Mouse (Mus musculus) megakaryocyte-erythroid progenitor cell, adult 5-6 weeks (primary cell): ENCODE data around the gene Fcrl6. TPM values are rescaled to one million over a fixed set of nuclear protein-coding genes. Genes with fewer than 3 reads are reported as not detected.

Experiments used
- ATAC-seq: replicated peaks from 2 replicates; pipeline ENCODE4 v1.8.0; 2016; ENCODE audit warnings: mild to moderate bottlenecking, inconsistent platforms; ENCODE audit not compliant: severe bottlenecking, poor library complexity, low FRiP score, low TSS enrichment
- total RNA-seq, 2 experiments: library from RNA; stranded (forward) in 1 of 2; stranded (reverse) in 1 of 2; fragments of 200-1000, 215-1000 nt in 1 of 2; fragments of >200 nt in 1 of 2; fragmentation: Nextera tagmentation in 1 of 2; gene quantifications; 2 replicates each; pipeline ENCODE4 v1.2.3; 2014 to 2017

The Fcrl6 gene
- total RNA-seq, 2 experiments from 2014 or later: not detected

DNA sequence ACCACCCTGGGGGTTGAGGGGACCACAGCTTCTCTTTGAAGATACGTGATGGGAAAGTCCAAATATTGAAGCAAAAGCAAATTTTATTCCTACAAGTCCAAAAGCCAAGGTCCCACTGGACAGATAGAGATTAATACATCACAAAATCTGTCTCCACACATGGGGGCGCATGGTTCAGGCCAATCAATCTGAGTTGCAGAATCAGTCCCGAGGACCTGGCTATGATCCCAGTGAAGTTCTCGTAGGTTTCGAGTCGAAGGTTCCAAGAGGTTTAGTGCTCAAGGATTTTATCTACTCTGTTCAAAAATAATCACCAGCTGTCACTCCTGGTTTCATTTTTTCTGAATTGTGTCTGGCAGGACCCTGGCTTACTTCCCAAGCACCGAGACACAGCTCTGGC lies 51.3 kb downstream of the Fcrl6 start:
- ATAC-seq: no peak

DNA sequence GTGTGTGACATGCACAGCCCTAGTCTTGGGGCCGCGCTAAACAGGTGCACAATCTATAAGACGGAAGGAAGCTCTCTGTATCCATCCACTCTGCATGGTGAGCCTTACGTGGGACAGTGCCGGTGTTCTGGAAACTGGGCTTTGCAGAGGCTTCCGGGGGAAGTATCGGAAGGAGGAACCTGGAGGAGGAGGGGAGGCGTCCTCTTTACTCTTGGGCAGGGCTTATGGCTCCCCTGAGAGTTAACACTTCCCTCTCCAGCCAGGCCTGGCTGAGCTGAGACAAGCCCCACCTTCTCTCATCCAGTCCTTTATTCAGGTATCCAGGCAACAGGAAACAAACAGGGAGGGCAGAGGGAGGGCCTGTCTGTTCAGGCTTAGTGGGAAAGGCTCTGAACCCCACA lies 51.8 kb downstream of the Fcrl6 start:
- ATAC-seq: peak; percentile 51

DNA sequence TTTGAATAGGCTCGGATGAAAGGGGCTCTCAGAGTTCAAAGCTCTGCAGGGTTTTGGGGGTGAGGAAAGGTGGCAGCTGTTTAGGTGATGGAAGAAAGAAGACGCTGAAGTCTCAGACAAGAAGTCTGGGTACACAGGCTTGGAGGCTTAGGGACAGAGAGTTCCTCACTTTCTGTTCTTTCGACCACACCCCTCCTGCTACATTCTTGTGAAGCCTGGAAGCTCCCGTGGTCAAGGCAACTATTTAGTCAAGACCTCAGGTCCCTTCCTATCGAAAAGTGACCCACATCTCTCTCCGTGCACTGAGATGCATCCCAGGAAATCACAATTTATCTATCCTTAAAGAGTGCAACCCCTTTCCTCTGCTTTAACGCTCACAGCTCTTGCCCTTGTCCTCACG lies 52.6 kb downstream of the Fcrl6 start:
- no peak for ATAC-seq

DNA sequence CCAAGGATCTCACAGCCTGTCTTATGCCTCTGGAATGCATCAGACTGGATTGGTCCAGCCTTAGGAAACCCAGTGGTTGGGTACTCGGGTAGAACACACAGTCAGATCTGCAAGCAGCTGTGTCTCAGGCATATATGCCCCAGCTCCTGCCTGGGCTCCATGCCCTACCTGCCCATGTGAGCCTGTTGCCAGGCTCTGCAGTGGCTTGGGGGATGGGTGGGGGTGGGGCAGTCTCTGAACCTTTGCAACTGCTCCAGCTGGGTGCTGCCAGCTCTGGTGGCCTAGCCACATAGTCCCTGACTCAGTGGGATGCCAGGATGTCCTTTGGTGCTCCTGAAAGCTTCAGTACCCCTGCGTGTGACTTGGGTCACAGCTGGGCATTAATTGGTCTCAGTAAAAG lies 53.0 kb downstream of the Fcrl6 start:
- ATAC-seq: 0 out of 2 replicates have a peak, but pooled peaks have one; percentile 17

DNA sequence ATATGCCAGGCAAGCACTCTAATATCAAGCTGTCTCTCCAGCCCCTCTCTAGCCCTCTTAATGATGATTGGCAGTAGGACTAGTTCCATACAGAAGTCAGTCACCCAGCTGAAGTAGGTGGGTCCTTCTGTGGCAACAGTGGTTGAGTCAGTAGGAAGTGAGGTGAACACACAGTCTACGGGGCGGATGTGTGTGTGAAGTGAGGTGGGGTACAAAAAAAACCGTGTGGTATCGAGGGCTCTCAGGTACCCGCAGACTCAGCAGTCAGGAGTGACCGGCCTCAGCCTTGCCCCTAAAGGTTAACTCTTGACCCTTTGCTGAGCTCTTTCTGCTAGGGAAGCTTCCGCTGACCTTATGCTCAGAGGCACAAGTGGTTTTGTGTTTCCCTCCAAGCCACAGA lies 53.9 kb downstream of the Fcrl6 start:
- ATAC-seq: peak; percentile 45

Other genes with a start within 250 kb of the Fcrl6 start
- 12.9 and 18.2 TPM in 2 replicates for gene Pigm, start 226.0 kb downstream of the Fcrl6 start, total RNA-seq (2014; fragmentation: Nextera tagmentation)
- gene Pigm, start 226.0 kb downstream of the Fcrl6 start, total RNA-seq (2017): 16.4 and 16.8 TPM in 2 replicates
- gene Slamf9, start 127.2 kb downstream of the Fcrl6 start, total RNA-seq (2014; fragmentation: Nextera tagmentation): not detected in 2 replicates
- gene Slamf9, start 127.2 kb downstream of the Fcrl6 start, total RNA-seq (2017): not detected in 2 replicates
- gene Igsf9, start 120.8 kb downstream of the Fcrl6 start, total RNA-seq (2014; fragmentation: Nextera tagmentation): not detected in 2 replicates
- gene Igsf9, start 120.8 kb downstream of the Fcrl6 start, total RNA-seq (2017): 0.09 TPM in 1 of 2 replicates, not detected in the other
- 244 and 269 TPM in 2 replicates for gene Tagln2, start 102.5 kb downstream of the Fcrl6 start, total RNA-seq (2014; fragmentation: Nextera tagmentation)
- gene Tagln2, start 102.5 kb downstream of the Fcrl6 start, total RNA-seq (2017): 147 and 171 TPM in 2 replicates
- not detected in 2 replicates for gene Cfap45, start 81.8 kb downstream of the Fcrl6 start, total RNA-seq (2014; fragmentation: Nextera tagmentation)
- gene Cfap45, start 81.8 kb downstream of the Fcrl6 start, total RNA-seq (2017): 0.75 TPM in 1 of 2 replicates, not detected in the other
- gene Vsig8, start 46.6 kb downstream of the Fcrl6 start, total RNA-seq (2014; fragmentation: Nextera tagmentation): not detected in 2 replicates
- not detected in 2 replicates for gene Vsig8, start 46.6 kb downstream of the Fcrl6 start, total RNA-seq (2017)
- gene Slamf8, start 12.0 kb downstream of the Fcrl6 start, total RNA-seq (2014; fragmentation: Nextera tagmentation): not detected in 2 replicates
- not detected in 2 replicates for gene Slamf8, start 12.0 kb downstream of the Fcrl6 start, total RNA-seq (2017)
- gene Dusp23, start 30.4 kb upstream of the Fcrl6 start, total RNA-seq (2014; fragmentation: Nextera tagmentation): 2.7 and 8.0 TPM in 2 replicates
- 0.76 and 1.6 TPM in 2 replicates for gene Dusp23, start 30.4 kb upstream of the Fcrl6 start, total RNA-seq (2017)
- not detected in 2 replicates for gene Crp, start 95.5 kb upstream of the Fcrl6 start, total RNA-seq (2014; fragmentation: Nextera tagmentation)
- not detected in 2 replicates for gene Crp, start 95.5 kb upstream of the Fcrl6 start, total RNA-seq (2017)